Mouse (Mus musculus): ENCODE data around the gene Thrsp. TPM values are rescaled to one million over a fixed set of nuclear protein-coding genes. Genes with fewer than 3 reads are reported as not detected.

The Thrsp gene
- polyA plus RNA-seq, 1 experiment from 2014 or later = 4.6 TPM

DNA sequence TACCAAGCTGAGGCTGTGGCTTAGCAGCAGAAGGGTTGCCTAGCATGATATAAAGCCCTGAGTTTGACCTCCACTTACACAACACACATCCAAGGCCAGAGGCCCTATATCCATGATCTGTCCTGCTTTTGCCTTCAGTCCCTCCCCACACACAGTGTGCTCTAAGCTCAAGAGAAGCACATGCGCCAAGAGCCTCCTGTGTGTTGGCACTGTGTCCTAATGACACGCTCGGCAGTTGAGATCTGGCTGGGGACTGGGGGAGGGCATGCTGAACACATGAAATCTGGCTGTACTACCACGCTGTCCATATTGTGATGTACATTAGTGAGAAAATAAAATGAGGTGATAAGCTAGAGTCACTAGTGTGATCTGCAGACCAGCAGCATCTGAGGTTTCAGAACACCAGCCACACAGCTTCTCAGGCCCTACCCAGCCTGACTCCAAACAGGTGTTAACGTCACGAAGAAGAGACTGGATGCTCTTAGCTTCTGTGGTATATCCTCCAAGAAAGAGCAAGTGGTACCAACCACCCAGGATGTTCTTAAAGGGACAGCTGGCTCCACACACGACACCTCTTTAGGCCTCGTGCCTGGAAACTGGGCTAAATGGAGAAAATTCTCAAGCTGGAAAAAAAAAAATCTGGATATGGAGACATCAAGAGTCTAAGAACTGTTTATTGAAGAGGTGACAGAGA lies 3.6 kb upstream of the Thrsp start:
- Histone ChIP-seq H3K27me3 (replicated peaks; ENCODE audit: control insufficient read depth, insufficient read depth, low read length) (no peaks in the 10 kb centered on the region), H3K36me3 (ENCODE audit: control insufficient read depth, insufficient read depth, low read length) (no peaks in the 10 kb centered on the region), H3K4me1 (ENCODE audit: control insufficient read depth, insufficient read depth, low read depth, low read length) (peaks cover 12% of the 10 kb centered on the region), H3K4me3 (ENCODE audit: low read length) (no peak overlapping the region), H3K27ac (ENCODE audit: low read depth, low read length) (no peak overlapping the region), H3K4me2 (ENCODE audit: low read length) (no peak overlapping the region), H3K9me3 (ENCODE audit: control insufficient read depth, low read length) (no peaks in the 10 kb centered on the region), H3K9ac (ENCODE audit: low read depth, low read length) (no peak overlapping the region; the same call in 1 of the 2 replicates)
- 62% methylated on average over 8 of the region's 8 CpGs for WGBS
- peak; percentile 49; the same call in 1 of the 2 replicates for ATAC-seq

- ATAC-seq = no peak
- WGBS = 68% methylated on average over 1 of the region's 1 CpGs
- Histone ChIP-seq H3K9ac (ENCODE audit: low read depth, low read length) (no peak overlapping the region; the same call in 1 of the 2 replicates), H3K27me3 (replicated peaks; ENCODE audit: control insufficient read depth, insufficient read depth, low read length) (no peaks in the 10 kb centered on the region), H3K9me3 (ENCODE audit: control insufficient read depth, low read length) (no peaks in the 10 kb centered on the region), H3K4me3 (ENCODE audit: low read length) (no peak overlapping the region), H3K4me2 (ENCODE audit: low read length) (no peak overlapping the region), H3K36me3 (ENCODE audit: control insufficient read depth, insufficient read depth, low read length) (no peaks in the 10 kb centered on the region), H3K4me1 (ENCODE audit: control insufficient read depth, insufficient read depth, low read depth, low read length) (peaks cover 12% of the 10 kb centered on the region), H3K27ac (ENCODE audit: low read depth, low read length) (no peak overlapping the region)
Observed at GRCm38 (mm10) chr7:97420406-97420805, 2.9 kb upstream of the Thrsp start.

DNA sequence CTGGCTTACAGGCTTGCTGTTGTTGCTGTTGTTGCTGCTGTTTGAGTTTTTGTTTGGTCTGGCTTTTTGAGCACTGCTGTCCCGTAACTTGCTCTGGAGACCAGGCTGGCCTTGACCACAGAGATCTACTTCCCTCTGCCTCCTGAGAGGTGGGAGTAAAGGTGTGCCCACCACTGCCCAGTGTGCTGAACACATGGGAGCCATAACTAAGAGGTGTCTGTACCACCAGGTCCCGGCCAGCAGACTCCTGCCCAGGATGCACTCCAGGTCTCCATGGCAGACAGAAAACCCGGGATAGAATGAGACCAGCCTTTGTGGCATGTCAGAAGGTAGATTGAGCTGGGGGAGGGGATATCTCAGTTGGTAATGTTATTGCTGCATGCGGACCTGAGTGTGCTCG lies 1.6 kb upstream of the Thrsp start:
- H3K4me1 ChIP-seq (ENCODE audit: control insufficient read depth, insufficient read depth, low read depth, low read length) = peaks cover 8% of the 10 kb centered on the region; the same call in 1 of the 2 replicates
- H3K36me3 ChIP-seq (ENCODE audit: control insufficient read depth, insufficient read depth, low read length) = no peaks in the 10 kb centered on the region
- no peak overlapping the region for H3K4me2 ChIP-seq (ENCODE audit: low read length)
- no peaks in the 10 kb centered on the region for H3K9me3 ChIP-seq (ENCODE audit: control insufficient read depth, low read length)
- no peaks in the 10 kb centered on the region for H3K27me3 ChIP-seq (replicated peaks; ENCODE audit: control insufficient read depth, insufficient read depth, low read length)
- WGBS = 86% methylated on average over 5 of the region's 5 CpGs
- no peak for ATAC-seq
- no peak overlapping the region for H3K9ac ChIP-seq (ENCODE audit: low read depth, low read length)
- H3K27ac ChIP-seq (ENCODE audit: low read depth, low read length) = no peak overlapping the region
- no peak overlapping the region for H3K4me3 ChIP-seq (ENCODE audit: low read length)

DNA sequence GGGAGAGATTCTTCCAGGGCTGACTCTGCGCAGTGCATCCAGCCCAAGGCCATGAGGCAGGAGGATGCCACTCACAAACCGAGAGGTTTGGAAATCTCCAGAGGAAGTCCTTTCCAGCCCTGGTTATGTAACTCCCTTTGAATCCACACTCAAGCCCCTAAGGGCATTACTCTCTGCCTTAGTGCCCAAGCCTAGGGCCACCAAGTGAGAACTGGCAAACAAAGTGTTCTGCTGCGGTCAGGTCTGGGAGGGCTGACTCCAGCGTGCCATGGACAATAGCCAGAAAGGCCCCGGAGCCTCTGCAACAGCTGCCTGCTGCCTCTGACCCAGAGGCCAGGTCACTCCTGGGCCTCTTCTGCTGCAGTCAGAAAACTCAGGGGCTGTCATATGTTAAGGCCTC lies 1.2 kb upstream of the Thrsp start:
- Histone ChIP-seq H3K9ac (ENCODE audit: low read depth, low read length) (no peak overlapping the region), H3K4me3 (ENCODE audit: low read length) (no peak overlapping the region), H3K4me2 (ENCODE audit: low read length) (no peak overlapping the region), H3K27ac (ENCODE audit: low read depth, low read length) (no peak overlapping the region), H3K9me3 (ENCODE audit: control insufficient read depth, low read length) (no peaks in the 10 kb centered on the region), H3K27me3 (replicated peaks; ENCODE audit: control insufficient read depth, insufficient read depth, low read length) (no peaks in the 10 kb centered on the region), H3K36me3 (ENCODE audit: control insufficient read depth, insufficient read depth, low read length) (no peaks in the 10 kb centered on the region), H3K4me1 (ENCODE audit: control insufficient read depth, insufficient read depth, low read depth, low read length) (peaks cover 8% of the 10 kb centered on the region; the same call in 1 of the 2 replicates)
- no peak for ATAC-seq
- 53% methylated on average over 5 of the region's 5 CpGs for WGBS

DNA sequence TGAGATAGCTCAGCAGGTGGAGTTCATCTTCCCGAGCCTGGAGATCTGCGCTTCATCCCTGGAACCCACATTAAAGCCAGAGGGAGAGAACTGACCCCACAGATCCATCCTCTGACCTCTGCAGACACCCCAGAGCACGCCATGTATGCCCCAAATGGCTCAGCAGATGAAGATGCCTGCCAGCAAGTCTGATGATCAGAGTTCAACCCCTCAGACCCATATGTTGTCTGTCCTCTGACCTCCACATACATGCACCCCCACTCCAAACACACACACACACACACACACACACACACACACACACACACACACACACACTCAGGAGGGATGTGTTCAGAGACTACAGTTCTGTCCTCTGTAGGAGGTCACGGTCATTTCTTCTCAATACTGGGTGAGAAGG lies 1.1 kb downstream of the Thrsp start:
- Histone ChIP-seq H3K36me3 (ENCODE audit: control insufficient read depth, insufficient read depth, low read length) (no peaks in the 10 kb centered on the region; the same call in 1 of the 2 replicates), H3K4me2 (ENCODE audit: low read length) (no peak overlapping the region), H3K4me3 (ENCODE audit: low read length) (no peak overlapping the region), H3K27me3 (replicated peaks; ENCODE audit: control insufficient read depth, insufficient read depth, low read length) (no peaks in the 10 kb centered on the region), H3K4me1 (ENCODE audit: control insufficient read depth, insufficient read depth, low read depth, low read length) (peaks cover 8% of the 10 kb centered on the region; the same call in 1 of the 2 replicates), H3K27ac (ENCODE audit: low read depth, low read length) (no peak overlapping the region), H3K9ac (ENCODE audit: low read depth, low read length) (no peak overlapping the region), H3K9me3 (ENCODE audit: control insufficient read depth, low read length) (no peaks in the 10 kb centered on the region)
- ATAC-seq = no peak
- WGBS = 90% methylated on average over 4 of the region's 4 CpGs

- no peak overlapping the region for H3K4me3 ChIP-seq (ENCODE audit: low read length)
- no peaks in the 10 kb centered on the region; the same call in 1 of the 2 replicates for H3K4me1 ChIP-seq (ENCODE audit: control insufficient read depth, insufficient read depth, low read depth, low read length)
- ATAC-seq = no peak
- H3K4me2 ChIP-seq (ENCODE audit: low read length) = no peak overlapping the region
- no peaks in the 10 kb centered on the region for H3K27me3 ChIP-seq (replicated peaks; ENCODE audit: control insufficient read depth, insufficient read depth, low read length)
- H3K9ac ChIP-seq (ENCODE audit: low read depth, low read length) = no peak overlapping the region
- 68% methylated on average over 9 of the region's 9 CpGs for WGBS
- H3K9me3 ChIP-seq (ENCODE audit: control insufficient read depth, low read length) = no peaks in the 10 kb centered on the region
- peaks cover 9% of the 10 kb centered on the region for H3K36me3 ChIP-seq (ENCODE audit: control insufficient read depth, insufficient read depth, low read length)
- no peak overlapping the region for H3K27ac ChIP-seq (ENCODE audit: low read depth, low read length)
Observed at GRCm38 (mm10) chr7:97414915-97415687, 2.4 kb downstream of the Thrsp start.

DNA sequence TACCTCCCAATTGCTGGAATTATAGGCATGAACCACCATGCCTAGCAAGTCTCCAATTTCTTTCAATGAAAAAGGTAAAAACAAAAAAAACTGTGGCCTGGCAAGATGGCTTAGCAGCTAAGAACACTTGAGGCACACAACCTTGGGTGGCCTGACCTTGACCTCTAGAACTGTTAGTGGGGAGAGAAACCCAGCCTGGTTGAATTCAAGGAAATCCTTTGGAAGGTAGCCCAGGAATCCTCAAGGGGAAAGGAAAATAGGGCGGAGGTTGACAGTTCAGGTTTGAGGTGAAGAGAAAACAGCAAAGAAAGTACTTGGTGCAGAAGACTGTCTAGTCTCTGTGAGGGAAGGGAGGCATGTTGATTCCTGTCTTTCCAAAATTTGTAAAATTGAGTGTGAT lies 3.1 kb downstream of the Thrsp start:
- Histone ChIP-seq H3K9ac (ENCODE audit: low read depth, low read length) (no peak overlapping the region), H3K36me3 (ENCODE audit: control insufficient read depth, insufficient read depth, low read length) (peaks cover 14% of the 10 kb centered on the region), H3K4me2 (ENCODE audit: low read length) (no peak overlapping the region), H3K4me3 (ENCODE audit: low read length) (no peak overlapping the region), H3K27ac (ENCODE audit: low read depth, low read length) (no peak overlapping the region), H3K27me3 (replicated peaks; ENCODE audit: control insufficient read depth, insufficient read depth, low read length) (no peaks in the 10 kb centered on the region), H3K9me3 (ENCODE audit: control insufficient read depth, low read length) (no peaks in the 10 kb centered on the region), H3K4me1 (ENCODE audit: control insufficient read depth, insufficient read depth, low read depth, low read length) (no peaks in the 10 kb centered on the region; the same call in 1 of the 2 replicates)
- ATAC-seq = no peak
- WGBS = 81% methylated on average over 1 of the region's 1 CpGs

DNA sequence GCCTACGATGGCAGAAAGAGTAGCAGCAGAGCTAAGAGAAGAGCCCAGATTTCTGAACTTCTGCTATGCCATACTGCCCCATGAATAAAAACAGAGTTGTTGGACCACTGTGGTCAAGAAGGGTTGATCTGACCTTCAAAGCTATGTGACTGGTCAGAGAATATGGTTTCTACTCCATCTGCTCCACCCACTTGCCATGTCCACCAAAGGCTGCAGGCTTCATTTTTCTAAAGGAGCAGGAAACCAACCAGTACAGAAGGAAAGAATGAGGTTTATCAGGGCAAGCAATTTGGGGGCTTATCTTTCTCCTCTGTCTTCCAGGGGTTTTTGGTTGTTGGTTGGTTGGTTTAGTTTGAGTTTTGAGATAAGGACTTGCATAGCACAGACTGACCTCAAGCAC lies 3.5 kb downstream of the Thrsp start:
- 96% methylated on average over 1 of the region's 1 CpGs for WGBS
- H3K9ac ChIP-seq (ENCODE audit: low read depth, low read length) = no peak overlapping the region
- peaks cover 14% of the 10 kb centered on the region for H3K36me3 ChIP-seq (ENCODE audit: control insufficient read depth, insufficient read depth, low read length)
- H3K27ac ChIP-seq (ENCODE audit: low read depth, low read length) = no peak overlapping the region
- H3K27me3 ChIP-seq (replicated peaks; ENCODE audit: control insufficient read depth, insufficient read depth, low read length) = no peaks in the 10 kb centered on the region
- H3K4me3 ChIP-seq (ENCODE audit: low read length) = no peak overlapping the region
- no peak for ATAC-seq
- H3K4me2 ChIP-seq (ENCODE audit: low read length) = no peak overlapping the region
- no peaks in the 10 kb centered on the region; the same call in 1 of the 2 replicates for H3K4me1 ChIP-seq (ENCODE audit: control insufficient read depth, insufficient read depth, low read depth, low read length)
- H3K9me3 ChIP-seq (ENCODE audit: control insufficient read depth, low read length) = no peaks in the 10 kb centered on the region

- Histone ChIP-seq H3K4me2 (ENCODE audit: low read length) (no peak overlapping the region), H3K4me3 (ENCODE audit: low read length) (no peak overlapping the region), H3K27ac (ENCODE audit: low read depth, low read length) (no peak overlapping the region), H3K27me3 (replicated peaks; ENCODE audit: control insufficient read depth, insufficient read depth, low read length) (no peaks in the 10 kb centered on the region), H3K9me3 (ENCODE audit: control insufficient read depth, low read length) (no peaks in the 10 kb centered on the region), H3K9ac (ENCODE audit: low read depth, low read length) (no peak overlapping the region), H3K36me3 (ENCODE audit: control insufficient read depth, insufficient read depth, low read length) (peaks cover 14% of the 10 kb centered on the region), H3K4me1 (ENCODE audit: control insufficient read depth, insufficient read depth, low read depth, low read length) (no peaks in the 10 kb centered on the region)
- 82% methylated on average over 3 of the region's 3 CpGs for WGBS
- no peak for ATAC-seq
Observed at GRCm38 (mm10) chr7:97411575-97411974, 6.0 kb downstream of the Thrsp start.
